Mouse (Mus musculus) forebrain, embryonic 12.5 days (tissue): Measurements from ENCODE around the gene Fbln1. TPM values are rescaled to one million over a fixed set of nuclear protein-coding genes. Genes with fewer than 3 reads are reported as not detected.
"Not testable (repeated sequence)": the region's sequence is repeated elsewhere in the genome, so short reads cannot be mapped to it uniquely, and the experiment has no call there.

Source experiments
- ATAC-seq: fragments of 200-750 bp; cut with Nextera tagmentation; 2 replicates; pipeline ENCODE4 v1.8.0; 2017; ENCODE audit warnings: moderate TSS enrichment; ENCODE audit not compliant: low FRiP score
- H3K27ac ChIP-seq: fragments of 300-500 bp; sonication (generic); 2 replicates; pipeline ENCODE4 v1.5.1; 2016; ENCODE audit warnings: mild to moderate bottlenecking
- H3K27me3 ChIP-seq: fragments of 300-500 bp; sonication (generic); 2 replicates; pipeline ENCODE4 v1.6.1; 2016; ENCODE audit warnings: mild to moderate bottlenecking
- H3K36me3 ChIP-seq: fragments of 300-500 bp; sonication (generic); replicated peaks from 2 replicates; pipeline ENCODE4 v1.6.1; 2016; ENCODE audit warnings: mild to moderate bottlenecking
- H3K4me1 ChIP-seq: fragments of 300-500 bp; sonication (generic); 2 replicates; pipeline ENCODE4 v1.6.1; 2016
- H3K4me2 ChIP-seq: fragments of 300-500 bp; sonication (generic); 2 replicates; pipeline ENCODE4 v1.6.1; 2016; ENCODE audit warnings: mild to moderate bottlenecking, moderate library complexity
- H3K4me3 ChIP-seq: fragments of 300-500 bp; sonication (generic); replicated peaks from 2 replicates; pipeline ENCODE4 v1.5.1; 2016; ENCODE audit warnings: mild to moderate bottlenecking
- H3K9ac ChIP-seq: fragments of 300-500 bp; sonication (generic); 2 replicates; pipeline ENCODE4 v1.6.1; 2016; ENCODE audit warnings: mild to moderate bottlenecking
- H3K9me3 ChIP-seq: fragments of 300-500 bp; sonication (generic); 2 replicates; pipeline ENCODE4 v1.6.1; 2016
- WGBS: fragments of 180-500 bp; shearing (Covaris S2); methylation state at CpG from one replicate; pipeline ENCODE4 v1.1.7; 2016; 5-methylcytosine and 5-hydroxymethylcytosine counted together
- polyA plus RNA-seq: library from polyadenylated mRNA; unstranded; fragments of >200 nt; fragmentation: Nextera tagmentation; extraction: Ambion mirVana; gene quantifications from 2 replicates; pipeline ENCODE4 v1.2.1, GENCODE M21; 2016

Fbln1 gene
- polyA plus RNA-seq, 1 experiment from 2014 or later = 112 TPM

DNA sequence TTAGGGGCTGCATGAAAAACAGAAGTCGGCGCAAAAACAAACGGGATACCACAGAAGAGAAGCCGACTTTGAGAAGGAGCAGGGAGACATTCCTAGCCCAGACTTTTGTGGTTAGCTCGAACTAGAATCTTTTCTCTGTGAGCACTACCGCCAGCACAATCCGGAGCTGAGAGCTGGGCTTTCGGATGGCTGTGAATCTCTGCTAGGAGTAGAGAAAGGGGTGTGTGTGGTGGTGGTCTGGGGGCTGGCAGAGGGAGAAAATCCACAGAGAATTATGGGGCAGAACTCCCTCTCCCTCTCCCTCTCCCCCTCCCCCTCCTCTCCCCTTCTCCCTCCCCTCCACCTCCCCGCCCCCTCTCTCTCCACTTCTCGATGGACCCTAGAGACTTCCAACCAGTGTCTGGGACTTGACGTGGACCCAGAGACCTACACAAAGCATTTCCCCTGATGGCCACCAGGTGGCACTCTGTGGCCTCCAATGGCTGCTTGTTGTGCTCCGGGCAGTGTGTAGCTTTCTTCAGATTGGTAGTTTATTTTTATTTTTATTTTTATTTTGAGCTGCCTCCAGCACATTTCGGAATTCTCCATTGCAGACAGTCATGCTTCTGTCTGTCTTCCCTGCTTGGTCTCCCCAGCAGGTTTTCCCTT lies 109.8 kb downstream of the Fbln1 start:
- Histone ChIP-seq H3K4me1 (peaks cover 21% of the 10 kb centered on the region), H3K9me3 (no peaks in the 10 kb centered on the region), H3K36me3 (no peaks in the 10 kb centered on the region), H3K9ac (no peak overlapping the region), H3K27ac (no peak overlapping the region), H3K4me2 (no peak overlapping the region), H3K4me3 (no peak overlapping the region), H3K27me3 (peaks cover 12% of the 10 kb centered on the region; the same call in 1 of the 2 replicates)
- WGBS = 37% methylated on average over 12 of the region's 13 CpGs
- peak; percentile 83 for ATAC-seq

- H3K4me2 ChIP-seq = no peak overlapping the region
- no peak overlapping the region for H3K4me3 ChIP-seq
- peaks cover 21% of the 10 kb centered on the region for H3K4me1 ChIP-seq
- H3K27ac ChIP-seq = no peak overlapping the region
- no peaks in the 10 kb centered on the region for H3K36me3 ChIP-seq
- no peak overlapping the region for H3K9ac ChIP-seq
- ATAC-seq = no peak
- peaks cover 12% of the 10 kb centered on the region; the same call in 1 of the 2 replicates for H3K27me3 ChIP-seq
- 65% methylated on average over 14 of the region's 14 CpGs for WGBS
- H3K9me3 ChIP-seq = no peaks in the 10 kb centered on the region
Observed at GRCm38 (mm10) chr15:85316342-85317140, 110.8 kb downstream of the Fbln1 start.

DNA sequence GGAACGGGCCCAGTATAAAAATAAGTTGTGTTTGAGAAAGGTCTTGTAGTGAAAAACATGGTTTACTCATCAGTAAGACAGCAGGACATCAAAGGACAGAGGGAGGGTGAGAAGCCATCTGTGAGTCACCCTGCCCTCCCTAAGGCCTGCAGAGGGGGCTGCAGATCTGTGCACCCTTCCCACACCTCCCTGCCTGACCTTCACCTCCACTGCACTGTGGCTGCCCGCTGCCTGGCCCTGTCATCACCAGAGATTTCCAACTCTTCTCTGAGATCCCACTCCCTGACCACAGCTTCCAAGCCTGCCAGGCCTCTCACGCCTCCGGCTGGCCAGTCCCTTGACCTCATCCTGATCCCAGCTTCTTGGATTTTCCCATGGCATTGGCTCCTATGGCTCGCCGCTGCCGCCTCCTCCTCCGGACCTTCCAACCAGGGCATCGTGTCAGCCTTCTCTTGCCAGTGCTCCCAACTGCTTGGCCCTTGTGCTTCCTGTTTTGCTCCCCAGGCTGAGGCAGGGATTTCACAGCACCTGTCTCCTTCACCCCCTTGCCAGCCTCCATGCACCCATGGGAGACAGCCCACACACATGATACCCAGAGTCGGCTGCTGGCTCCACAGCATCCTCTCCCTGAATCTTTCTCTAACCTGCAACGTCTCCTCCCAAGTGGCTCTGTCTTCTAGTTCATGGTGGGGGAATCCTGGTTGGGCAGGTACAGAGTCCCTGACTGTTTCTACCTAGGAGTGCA lies 114.3 kb downstream of the Fbln1 start:
- H3K9me3 ChIP-seq = no peaks in the 10 kb centered on the region
- H3K9ac ChIP-seq = no peak overlapping the region
- ATAC-seq = no peak
- no peak overlapping the region for H3K4me2 ChIP-seq
- peaks cover 12% of the 10 kb centered on the region; the same call in 1 of the 2 replicates for H3K27me3 ChIP-seq
- no peaks in the 10 kb centered on the region for H3K36me3 ChIP-seq
- H3K27ac ChIP-seq = no peak overlapping the region
- 81% methylated on average over 11 of the region's 11 CpGs for WGBS
- peaks cover 13% of the 10 kb centered on the region for H3K4me1 ChIP-seq
- H3K4me3 ChIP-seq = no peak overlapping the region

DNA sequence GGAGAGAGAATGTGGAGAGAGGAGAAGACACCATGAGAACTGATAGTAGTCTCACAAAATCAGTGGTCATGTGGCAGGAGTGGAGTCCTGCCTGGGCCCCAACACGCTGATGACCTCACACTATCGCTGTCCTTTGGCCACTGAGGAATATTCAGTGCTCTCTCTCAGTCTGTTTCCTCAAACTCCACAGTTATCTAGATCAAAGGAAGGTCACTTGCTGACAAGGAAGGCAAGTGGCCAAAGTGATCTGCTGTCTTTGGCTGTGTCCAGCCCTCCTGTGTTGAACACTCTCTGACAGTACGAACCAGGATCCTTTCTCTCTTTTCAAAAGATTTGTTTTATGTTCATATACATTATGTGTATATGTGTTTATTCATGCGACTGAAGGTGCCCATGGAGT lies 117.5 kb downstream of the Fbln1 start:
- Histone ChIP-seq H3K4me3 (no peak overlapping the region), H3K4me2 (no peak overlapping the region), H3K36me3 (no peaks in the 10 kb centered on the region), H3K4me1 (no peaks in the 10 kb centered on the region), H3K9me3 (no peaks in the 10 kb centered on the region), H3K9ac (no peak overlapping the region), H3K27ac (no peak overlapping the region), H3K27me3 (peaks cover 2% of the 10 kb centered on the region; the same call in 1 of the 2 replicates)
- no peak for ATAC-seq
- WGBS = 91% methylated on average over 4 of the region's 4 CpGs

DNA sequence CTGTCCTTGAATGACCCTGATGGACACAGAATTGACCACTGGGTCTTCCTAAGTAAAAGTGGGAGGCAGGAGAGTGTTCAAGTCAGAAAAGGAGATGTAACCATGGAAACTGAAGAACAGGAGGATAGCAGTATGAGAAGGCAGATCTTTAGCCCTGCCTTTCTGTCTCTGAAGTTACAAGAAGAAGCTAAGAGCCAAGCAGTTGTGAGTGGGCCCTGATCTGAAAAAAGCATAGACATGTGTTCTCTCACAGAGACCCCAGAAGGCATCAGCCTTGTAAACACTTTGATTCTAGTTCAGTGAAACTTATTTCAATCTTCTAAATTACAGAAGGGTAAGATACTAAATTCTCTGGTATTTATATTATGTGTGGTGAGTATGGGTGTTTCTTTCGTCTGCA lies 118.7 kb downstream of the Fbln1 start:
- no peak overlapping the region for H3K4me2 ChIP-seq
- H3K9me3 ChIP-seq = no peaks in the 10 kb centered on the region
- no peak overlapping the region for H3K9ac ChIP-seq
- H3K27me3 ChIP-seq = peaks cover 2% of the 10 kb centered on the region; the same call in 1 of the 2 replicates
- H3K36me3 ChIP-seq = no peaks in the 10 kb centered on the region
- no peaks in the 10 kb centered on the region for H3K4me1 ChIP-seq
- no peak overlapping the region for H3K27ac ChIP-seq
- H3K4me3 ChIP-seq = no peak overlapping the region
- no peak for ATAC-seq
- 95% methylated on average over 1 of the region's 1 CpGs for WGBS

- WGBS = 86% methylated on average over 11 of the region's 11 CpGs
- Histone ChIP-seq H3K27me3 (peaks cover 2% of the 10 kb centered on the region; the same call in 1 of the 2 replicates), H3K27ac (no peak overlapping the region), H3K36me3 (no peaks in the 10 kb centered on the region), H3K4me3 (no peak overlapping the region), H3K9ac (no peak overlapping the region), H3K4me1 (no peaks in the 10 kb centered on the region), H3K9me3 (no peaks in the 10 kb centered on the region), H3K4me2 (no peak overlapping the region)
- no peak for ATAC-seq
Observed at GRCm38 (mm10) chr15:85327808-85328207, 122.1 kb downstream of the Fbln1 start.

DNA sequence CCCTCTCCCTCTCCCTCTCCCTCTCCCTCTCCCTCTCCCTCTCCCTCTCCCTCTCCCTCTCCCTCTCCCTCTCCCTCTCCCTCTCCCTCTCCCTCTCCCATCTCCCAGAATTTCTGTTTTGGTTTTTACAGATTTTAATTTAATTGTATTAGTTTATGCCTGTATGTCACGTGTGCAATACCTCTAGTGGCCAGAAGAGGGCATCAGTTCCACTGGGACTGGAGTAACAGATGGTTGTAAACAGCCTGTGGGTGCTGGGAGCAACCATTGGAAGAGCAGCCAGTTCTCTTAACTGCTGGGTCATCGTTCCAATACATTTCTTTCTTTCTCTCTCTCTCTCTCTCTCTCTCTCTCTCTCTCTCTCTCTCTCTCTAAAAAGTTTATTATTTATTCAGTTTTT lies 122.7 kb downstream of the Fbln1 start:
- not testable (repeated sequence) for H3K4me3 ChIP-seq, H3K4me2 ChIP-seq, H3K27ac ChIP-seq, ATAC-seq, H3K27me3 ChIP-seq, H3K9ac ChIP-seq, H3K4me1 ChIP-seq, H3K36me3 ChIP-seq, H3K9me3 ChIP-seq
- WGBS = 81% methylated on average over 2 of the region's 2 CpGs

- H3K36me3 ChIP-seq = no peaks in the 10 kb centered on the region
- no peak overlapping the region for H3K27ac ChIP-seq
- no peaks in the 10 kb centered on the region for H3K9me3 ChIP-seq
- H3K4me3 ChIP-seq = no peak overlapping the region
- no peaks in the 10 kb centered on the region for H3K4me1 ChIP-seq
- no peak overlapping the region for H3K4me2 ChIP-seq
- H3K27me3 ChIP-seq = peaks cover 2% of the 10 kb centered on the region; the same call in 1 of the 2 replicates
- 92% methylated on average over 5 of the region's 5 CpGs for WGBS
- no peak for ATAC-seq
- H3K9ac ChIP-seq = no peak overlapping the region
Observed at GRCm38 (mm10) chr15:85329096-85329495, 123.3 kb downstream of the Fbln1 start.

GRCm38 (mm10) chr15:85330024-85330423 lies 124.3 kb downstream of the Fbln1 start:
- Histone ChIP-seq H3K9me3 (no peaks in the 10 kb centered on the region), H3K4me3 (no peak overlapping the region), H3K27ac (no peak overlapping the region), H3K4me2 (no peak overlapping the region), H3K27me3 (peaks cover 2% of the 10 kb centered on the region; the same call in 1 of the 2 replicates), H3K4me1 (no peaks in the 10 kb centered on the region), H3K9ac (no peak overlapping the region), H3K36me3 (no peaks in the 10 kb centered on the region)
- 94% methylated on average over 6 of the region's 6 CpGs for WGBS
- ATAC-seq = no peak

DNA sequence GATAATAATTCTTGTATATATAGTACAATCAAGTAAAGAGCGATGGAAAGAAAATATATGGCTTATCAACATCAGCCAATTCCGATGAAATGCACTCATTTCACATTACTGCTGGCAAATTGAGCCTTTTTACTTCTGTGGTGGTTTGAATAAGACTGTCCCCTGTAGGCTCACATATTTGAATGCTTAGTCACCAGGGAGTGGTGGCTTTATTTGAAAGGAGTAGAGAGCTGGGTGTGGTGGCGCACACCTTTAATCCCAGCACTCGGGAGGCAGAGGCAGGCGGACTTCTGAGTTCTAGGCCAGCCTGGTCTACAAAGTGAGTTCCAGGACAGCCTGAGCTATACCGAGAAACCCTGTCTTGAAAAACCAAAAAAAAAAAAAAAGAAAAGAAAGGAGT lies 127.8 kb downstream of the Fbln1 start:
- not testable (repeated sequence) for H3K36me3 ChIP-seq, H3K4me2 ChIP-seq, ATAC-seq, H3K4me3 ChIP-seq, H3K27me3 ChIP-seq, H3K27ac ChIP-seq, H3K9ac ChIP-seq, H3K9me3 ChIP-seq
- WGBS = 86% methylated on average over 6 of the region's 6 CpGs
- H3K4me1 ChIP-seq = peaks cover 21% of the 10 kb centered on the region

DNA sequence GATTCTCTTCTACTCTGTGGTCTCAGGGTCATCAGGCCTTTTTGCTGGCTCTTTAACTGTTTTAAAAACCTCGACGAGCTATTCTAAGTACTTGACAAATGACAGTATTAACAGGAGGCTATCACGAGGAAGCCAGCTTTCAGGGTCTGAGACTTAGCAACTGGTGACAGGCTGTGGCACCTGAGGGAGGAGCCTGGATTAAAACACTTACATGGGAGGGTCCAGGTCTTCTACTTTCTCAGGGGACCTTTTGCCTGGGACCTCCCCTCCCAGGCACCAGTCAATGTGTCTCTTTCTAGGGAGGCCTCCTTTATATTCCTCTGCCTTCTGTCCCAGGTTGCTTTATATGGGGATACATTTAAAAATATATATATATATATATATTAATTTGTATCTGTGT lies 128.5 kb downstream of the Fbln1 start:
- no peaks in the 10 kb centered on the region for H3K27me3 ChIP-seq
- H3K27ac ChIP-seq = no peak overlapping the region
- ATAC-seq = no peak
- no peak overlapping the region for H3K4me2 ChIP-seq
- 67% methylated on average over 3 of the region's 3 CpGs for WGBS
- no peaks in the 10 kb centered on the region for H3K36me3 ChIP-seq
- H3K4me1 ChIP-seq = peaks cover 25% of the 10 kb centered on the region
- H3K4me3 ChIP-seq = no peak overlapping the region
- H3K9me3 ChIP-seq = no peaks in the 10 kb centered on the region
- no peak overlapping the region for H3K9ac ChIP-seq

DNA sequence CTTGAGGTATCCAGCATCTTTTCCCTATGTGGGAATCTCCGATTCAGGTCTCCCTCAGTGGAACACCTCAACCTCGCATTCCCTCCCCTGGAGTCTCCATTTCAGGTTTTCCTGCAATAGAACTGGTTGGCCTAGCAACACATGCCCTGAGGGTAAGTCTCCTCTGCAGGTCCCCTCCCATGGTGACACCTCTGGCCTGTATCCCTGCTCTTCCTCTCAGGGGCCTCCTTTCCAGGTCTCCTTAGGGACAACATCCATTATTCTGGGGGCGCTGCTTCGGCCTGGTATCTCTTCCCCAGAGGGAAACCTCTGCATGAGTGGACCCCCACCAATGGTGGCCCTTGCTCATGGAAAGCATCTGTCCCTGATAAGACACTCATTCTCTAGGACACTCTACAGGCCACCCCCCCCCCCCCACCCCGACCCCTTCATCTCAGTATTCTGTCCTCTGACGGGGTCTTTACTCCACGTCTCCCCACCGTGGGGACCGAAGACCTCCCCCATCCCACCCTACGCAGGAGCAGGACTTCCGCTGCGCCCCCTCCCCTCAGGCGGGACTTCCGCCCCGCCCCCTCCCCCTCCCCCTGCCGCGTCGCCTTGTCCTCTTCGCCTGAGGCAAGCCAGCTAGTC lies 130.0 kb downstream of the Fbln1 start, which contains the start of gene Atxn10:
Gene Atxn10 (plus strand): TSS at position 575 of the 630 bp plus-strand sequence.
- WGBS = 8% methylated on average over 18 of the region's 19 CpGs

More for the DNA sequence above, 130.0 kb downstream of the Fbln1 start, which contains the start of gene Atxn10:
- H3K27ac ChIP-seq = peak within 1 kb of the TSS; percentile 98
- no peak for ATAC-seq
- H3K9me3 ChIP-seq = no peaks in the 10 kb centered on the region
- peak within 1 kb of the TSS; percentile 68 for H3K4me2 ChIP-seq
- H3K4me3 ChIP-seq = peak within 1 kb of the TSS; percentile 96
- peak within 1 kb of the TSS; percentile 95 for H3K9ac ChIP-seq
- peaks cover 26% of the 10 kb centered on the region for H3K4me1 ChIP-seq
- H3K27me3 ChIP-seq = no peaks in the 10 kb centered on the region
- no peaks in the 10 kb centered on the region for H3K36me3 ChIP-seq
